Mouse (Mus musculus): Measurements from ENCODE around the gene Ndufaf2. TPM values are rescaled to one million over a fixed set of nuclear protein-coding genes. Genes with fewer than 3 reads are reported as not detected.

Gene Ndufaf2
- polyA plus RNA-seq, 1 experiment from 2014 or later: 103 TPM

- Histone ChIP-seq H3K9me3 (no peaks in the 10 kb centered on the region), H3K36me3 (replicated peaks) (no peaks in the 10 kb centered on the region), H3K27ac (peak overlapping the region; percentile 44), H3K4me3 (no peak overlapping the region), H3K27me3 (ENCODE audit: poor library complexity, severe bottlenecking) (peaks cover 26% of the 10 kb centered on the region), H3K4me1 (peaks cover 41% of the 10 kb centered on the region)
- DNase-seq (ENCODE audit: extremely low spot score, low spot score): no peak
- 77% methylated on average over 11 of the region's 11 CpGs for WGBS
Observed at GRCm38 (mm10) chr13:108063374-108064134, 94.9 kb downstream of the Ndufaf2 start.

- Histone ChIP-seq H3K27ac (no peak overlapping the region), H3K36me3 (replicated peaks) (no peaks in the 10 kb centered on the region), H3K27me3 (ENCODE audit: poor library complexity, severe bottlenecking) (peaks cover 26% of the 10 kb centered on the region), H3K9me3 (no peaks in the 10 kb centered on the region), H3K4me1 (peaks cover 41% of the 10 kb centered on the region), H3K4me3 (no peak overlapping the region)
- 80% methylated on average over 5 of the region's 5 CpGs for WGBS
- no peak for DNase-seq (ENCODE audit: extremely low spot score, low spot score)
Observed at GRCm38 (mm10) chr13:108062900-108063299, 95.5 kb downstream of the Ndufaf2 start.

GRCm38 (mm10) chr13:108060936-108061578 is 97.4 kb downstream of the Ndufaf2 start:
- H3K4me1 ChIP-seq: peaks cover 41% of the 10 kb centered on the region
- H3K27me3 ChIP-seq (ENCODE audit: poor library complexity, severe bottlenecking): peaks cover 38% of the 10 kb centered on the region
- no peak for DNase-seq (ENCODE audit: extremely low spot score, low spot score)

GRCm38 (mm10) chr13:108060286-108060885 is 98.0 kb downstream of the Ndufaf2 start:
- Histone ChIP-seq H3K9me3 (no peaks in the 10 kb centered on the region), H3K4me1 (peaks cover 41% of the 10 kb centered on the region), H3K27ac (no peak overlapping the region), H3K4me3 (no peak overlapping the region), H3K36me3 (replicated peaks) (no peaks in the 10 kb centered on the region), H3K27me3 (ENCODE audit: poor library complexity, severe bottlenecking) (peaks cover 38% of the 10 kb centered on the region)
- 31% methylated on average over 7 of the region's 7 CpGs for WGBS
- no peak for DNase-seq (ENCODE audit: extremely low spot score, low spot score)

More at GRCm38 (mm10) chr13:108060936-108061578, 97.4 kb downstream of the Ndufaf2 start:
- Histone ChIP-seq H3K27ac (no peak overlapping the region), H3K4me3 (no peak overlapping the region), H3K9me3 (no peaks in the 10 kb centered on the region), H3K36me3 (replicated peaks) (no peaks in the 10 kb centered on the region)
- 36% methylated on average over 8 of the region's 8 CpGs for WGBS

GRCm38 (mm10) chr13:108056896-108057295 is 101.5 kb downstream of the Ndufaf2 start:
- Histone ChIP-seq H3K36me3 (replicated peaks) (0 out of 2 replicates have a peak, but pooled peaks cover 7% of the 10 kb centered on the region), H3K4me3 (no peak overlapping the region)
- WGBS: 89% methylated on average over 3 of the region's 3 CpGs

GRCm38 (mm10) chr13:108047364-108047763 is 111.1 kb downstream of the Ndufaf2 start:
- H3K27me3 ChIP-seq (ENCODE audit: poor library complexity, severe bottlenecking): no peaks in the 10 kb centered on the region
- H3K36me3 ChIP-seq (replicated peaks): peaks cover 34% of the 10 kb centered on the region
- no peak overlapping the region for H3K27ac ChIP-seq
- no peaks in the 10 kb centered on the region for H3K9me3 ChIP-seq
- no peak overlapping the region for H3K4me3 ChIP-seq
- 94% methylated on average over 6 of the region's 6 CpGs for WGBS
- peaks cover 32% of the 10 kb centered on the region for H3K4me1 ChIP-seq
- no peak for DNase-seq (ENCODE audit: extremely low spot score, low spot score)

More at GRCm38 (mm10) chr13:108056896-108057295, 101.5 kb downstream of the Ndufaf2 start:
- Histone ChIP-seq H3K27ac (no peak overlapping the region), H3K9me3 (no peaks in the 10 kb centered on the region), H3K27me3 (ENCODE audit: poor library complexity, severe bottlenecking) (peaks cover 20% of the 10 kb centered on the region; the same call in 1 of the 2 replicates), H3K4me1 (peaks cover 21% of the 10 kb centered on the region)
- no peak for DNase-seq (ENCODE audit: extremely low spot score, low spot score)

- Histone ChIP-seq H3K9me3 (no peaks in the 10 kb centered on the region), H3K27me3 (ENCODE audit: poor library complexity, severe bottlenecking) (no peaks in the 10 kb centered on the region), H3K27ac (no peak overlapping the region), H3K4me1 (peaks cover 35% of the 10 kb centered on the region), H3K4me3 (no peak overlapping the region), H3K36me3 (replicated peaks) (peaks cover 30% of the 10 kb centered on the region)
- 79% methylated on average over 6 of the region's 6 CpGs for WGBS
- DNase-seq (ENCODE audit: extremely low spot score, low spot score): no peak
Observed at GRCm38 (mm10) chr13:108046891-108047290, 111.5 kb downstream of the Ndufaf2 start.

GRCm38 (mm10) chr13:108046071-108046470 is 112.4 kb downstream of the Ndufaf2 start:
- Histone ChIP-seq H3K36me3 (replicated peaks) (peaks cover 25% of the 10 kb centered on the region), H3K4me3 (no peak overlapping the region), H3K27me3 (ENCODE audit: poor library complexity, severe bottlenecking) (no peaks in the 10 kb centered on the region), H3K4me1 (peaks cover 43% of the 10 kb centered on the region), H3K27ac (no peak overlapping the region), H3K9me3 (no peaks in the 10 kb centered on the region)
- WGBS: 92% methylated on average over 3 of the region's 3 CpGs
- DNase-seq (ENCODE audit: extremely low spot score, low spot score): no peak

GRCm38 (mm10) chr13:108045646-108046045 is 112.8 kb downstream of the Ndufaf2 start:
- H3K4me1 ChIP-seq: peaks cover 47% of the 10 kb centered on the region
- H3K27ac ChIP-seq: no peak overlapping the region
- 89% methylated on average over 3 of the region's 3 CpGs for WGBS
- 0 out of 2 replicates have a peak, but pooled peaks cover 4% of the 10 kb centered on the region for H3K27me3 ChIP-seq (ENCODE audit: poor library complexity, severe bottlenecking)
- H3K36me3 ChIP-seq (replicated peaks): peaks cover 24% of the 10 kb centered on the region
- no peaks in the 10 kb centered on the region for H3K9me3 ChIP-seq
- DNase-seq (ENCODE audit: extremely low spot score, low spot score): no peak
- no peak overlapping the region for H3K4me3 ChIP-seq

GRCm38 (mm10) chr13:108044222-108044941 is 114.0 kb downstream of the Ndufaf2 start, which contains the start of gene Smim15:
Gene Smim15, plus strand, starts transcription at chr13:108044446.
- H3K4me3 ChIP-seq: peak within 1 kb of the TSS; percentile 96
- DNase-seq (ENCODE audit: extremely low spot score, low spot score): peak; percentile 90
- no peaks in the 10 kb centered on the region for H3K9me3 ChIP-seq
- H3K4me1 ChIP-seq: peaks cover 57% of the 10 kb centered on the region
- 0 out of 2 replicates have a peak, but pooled peaks cover 8% of the 10 kb centered on the region for H3K27me3 ChIP-seq (ENCODE audit: poor library complexity, severe bottlenecking)
- WGBS: under 1% methylated on average over 71 of the region's 71 CpGs
- peak within 1 kb of the TSS; percentile 97 for H3K27ac ChIP-seq
- H3K36me3 ChIP-seq (replicated peaks): peaks cover 24% of the 10 kb centered on the region

- DNase-seq (ENCODE audit: extremely low spot score, low spot score): no peak
- peaks cover 59% of the 10 kb centered on the region for H3K4me1 ChIP-seq
- H3K9me3 ChIP-seq: no peaks in the 10 kb centered on the region
- peak overlapping the region; percentile 96 for H3K4me3 ChIP-seq
- H3K36me3 ChIP-seq (replicated peaks): peaks cover 22% of the 10 kb centered on the region
- 9% methylated on average over 23 of the region's 23 CpGs for WGBS
- peak overlapping the region; percentile 97 for H3K27ac ChIP-seq
- 0 out of 2 replicates have a peak, but pooled peaks cover 8% of the 10 kb centered on the region for H3K27me3 ChIP-seq (ENCODE audit: poor library complexity, severe bottlenecking)
Observed at GRCm38 (mm10) chr13:108043431-108044221, 114.8 kb downstream of the Ndufaf2 start.

Measured in forebrain, embryonic 10.5 days (tissue).